Mouse (Mus musculus) midbrain, embryonic 16.5 days (tissue): ENCODE results near the gene Clec4a3. TPM values are rescaled to one million over a fixed set of nuclear protein-coding genes. Genes with fewer than 3 reads are reported as not detected.
"Not testable (repeated sequence)": the region's sequence is repeated elsewhere in the genome, so short reads cannot be mapped to it uniquely, and the experiment has no call there.

Source experiments
- ATAC-seq: fragments of 200-750 bp; cut with Nextera tagmentation; 2 replicates; pipeline ENCODE4 v1.8.0; 2017; ENCODE audit warnings: moderate TSS enrichment
- H3K27ac ChIP-seq: fragments of 300-500 bp; sonication (generic); 2 replicates; pipeline ENCODE4 v1.5.1; 2014; ENCODE audit warnings: mild to moderate bottlenecking, low read length, mixed read lengths
- H3K27me3 ChIP-seq: fragments of 300-500 bp; sonication (generic); 2 replicates; pipeline ENCODE4 v1.6.1; 2014; ENCODE audit warnings: low read depth, low read length, mixed read lengths; ENCODE audit not compliant: control insufficient read depth, insufficient read depth
- H3K36me3 ChIP-seq: fragments of 300-500 bp; sonication (generic); 2 replicates; pipeline ENCODE4 v1.6.1; 2014; ENCODE audit warnings: mild to moderate bottlenecking, low read length, moderate library complexity, mixed read lengths; ENCODE audit not compliant: control insufficient read depth, insufficient read depth
- H3K4me1 ChIP-seq: fragments of 300-500 bp; sonication (generic); 2 replicates; pipeline ENCODE4 v1.6.1; 2014; ENCODE audit warnings: mild to moderate bottlenecking, low read length, mixed read lengths; ENCODE audit not compliant: control insufficient read depth, insufficient read depth
- H3K4me2 ChIP-seq: fragments of 300-500 bp; sonication (generic); 2 replicates; pipeline ENCODE4 v1.6.1; 2014; ENCODE audit warnings: mild to moderate bottlenecking, low read length, mixed read lengths
- H3K4me3 ChIP-seq: fragments of 300-500 bp; sonication (generic); 2 replicates; pipeline ENCODE4 v1.5.1; 2014; ENCODE audit warnings: low read depth, mild to moderate bottlenecking, low read length, moderate library complexity, mixed read lengths
- H3K9ac ChIP-seq: fragments of 300-500 bp; sonication (generic); 2 replicates; pipeline ENCODE4 v1.6.1; 2014; ENCODE audit warnings: low read depth, low read length, mixed read lengths
- H3K9me3 ChIP-seq: fragments of 300-500 bp; sonication (generic); replicated peaks from 2 replicates; pipeline ENCODE4 v1.6.1; 2014; ENCODE audit warnings: mild to moderate bottlenecking, low read length, mixed read lengths; ENCODE audit not compliant: control insufficient read depth, poor library complexity, severe bottlenecking
- WGBS: fragments of 180-500 bp; shearing (Covaris S2); extraction: QIAGEN DNeasy Blood & Tissue Kit; methylation state at CpG from one replicate; pipeline ENCODE4 v1.1.7; 2014; 5-methylcytosine and 5-hydroxymethylcytosine counted together
- polyA plus RNA-seq: library from polyadenylated mRNA; unstranded; fragments of >200 nt; fragmentation: Nextera tagmentation; extraction: Ambion mirVana; gene quantifications from 2 replicates; pipeline ENCODE4 v1.2.1, GENCODE M21; 2015

Clec4a3 gene
- polyA plus RNA-seq, 1 experiment from 2014 or later, result 0.58 TPM

- H3K36me3 ChIP-seq, H3K4me2 ChIP-seq, H3K27ac ChIP-seq, H3K9me3 ChIP-seq, H3K9ac ChIP-seq, ATAC-seq, H3K27me3 ChIP-seq, H3K4me1 ChIP-seq, H3K4me3 ChIP-seq: not testable (repeated sequence)
- 78% methylated on average over 2 of the region's 2 CpGs for WGBS
Measured at GRCm38 (mm10) chr6:123004696-123005095, 52.4 kb downstream of the Clec4a3 start.

GRCm38 (mm10) chr6:123005591-123005990 is 53.3 kb downstream of the Clec4a3 start:
- H3K4me2 ChIP-seq, result no peak overlapping the region
- H3K27me3 ChIP-seq, result no peaks in the 10 kb centered on the region
- H3K4me1 ChIP-seq, result no peaks in the 10 kb centered on the region
- H3K9me3 ChIP-seq, result no peaks in the 10 kb centered on the region
- no peaks in the 10 kb centered on the region for H3K36me3 ChIP-seq
- no peak overlapping the region for H3K4me3 ChIP-seq
- 74% methylated on average over 1 of the region's 1 CpGs for WGBS
- H3K9ac ChIP-seq, result no peak overlapping the region
- ATAC-seq, result no peak
- no peak overlapping the region for H3K27ac ChIP-seq

Other genes starting within 250 kb of the Clec4a3 start
- not detected in 2 replicates for gene Nanog, start 245.0 kb upstream of the Clec4a3 start, polyA plus RNA-seq
- gene Slc2a3, start 150.9 kb upstream of the Clec4a3 start, polyA plus RNA-seq, result 44.3 and 52.5 TPM in 2 replicates
- 8.4 and 9.4 TPM in 2 replicates for gene Foxj2, start 132.6 kb upstream of the Clec4a3 start, polyA plus RNA-seq
- gene C3ar1, start 96.4 kb upstream of the Clec4a3 start, polyA plus RNA-seq, result 1.1 and 1.4 TPM in 2 replicates
- 162 and 177 TPM in 2 replicates for gene Necap1, start 78.0 kb upstream of the Clec4a3 start, polyA plus RNA-seq
- gene Clec4a1, start 30.7 kb upstream of the Clec4a3 start, polyA plus RNA-seq, result 0.97 and 1.4 TPM in 2 replicates
- gene Clec4a4, start 37.9 kb downstream of the Clec4a3 start, polyA plus RNA-seq, result not detected in 2 replicates
- not detected in 2 replicates for gene Clec4b1, start 97.4 kb downstream of the Clec4a3 start, polyA plus RNA-seq
- gene Clec4a2, start 153.9 kb downstream of the Clec4a3 start, polyA plus RNA-seq, result 0.61 and 1.5 TPM in 2 replicates
- not detected in 2 replicates for gene Clec4b2, start 220.4 kb downstream of the Clec4a3 start, polyA plus RNA-seq